Mouse (Mus musculus) liver, embryonic 14.5 days (tissue): ENCODE measurements around the gene Ppp1r17. TPM values are rescaled to one million over a fixed set of nuclear protein-coding genes. Genes with fewer than 3 reads are reported as not detected.

Experiments
- ATAC-seq: fragments of 200-750 bp; cut with Nextera tagmentation; 2 replicates; pipeline ENCODE4 v1.8.0; 2017; ENCODE audit warnings: moderate number of reproducible peaks, mild to moderate bottlenecking, moderate library complexity; ENCODE audit not compliant: insufficient read depth
- DNase-seq, 3 experiments: peaks; one replicate each; pipeline ENCODE4 v3.0.0-alpha.2; 2012 to 2013; ENCODE audit warnings: low read depth in 3 of 3, low spot score in 3 of 3
- H3K27ac ChIP-seq: fragments of 300-500 bp; sonication (generic); 2 replicates; pipeline ENCODE4 v1.5.1; 2014; ENCODE audit warnings: moderate library complexity, mild to moderate bottlenecking, control low read depth, inconsistent platforms
- H3K27me3 ChIP-seq: fragments of 300-500 bp; sonication (generic); 2 replicates; pipeline ENCODE4 v1.6.1; 2014; ENCODE audit warnings: mild to moderate bottlenecking, low read length, moderate library complexity; ENCODE audit not compliant: control insufficient read depth, insufficient read depth
- H3K36me3 ChIP-seq: fragments of 300-500 bp; sonication (generic); replicated peaks from 2 replicates; pipeline ENCODE4 v1.6.1; 2014; ENCODE audit warnings: low read depth; ENCODE audit not compliant: control insufficient read depth, insufficient read depth
- H3K4me1 ChIP-seq, 2 experiments: fragments of 200-500 bp in 1 of 2; fragments of 300-500 bp in 1 of 2; sonication (generic) in 1 of 2; replicated peaks; 2 replicates each; pipeline ENCODE4 v1.6.1; 2012 to 2014; ENCODE audit warnings: antibody characterized with exemption in 1 of 2, inconsistent platforms in 1 of 2, low read length in 1 of 2; ENCODE audit not compliant: control insufficient read depth in 2 of 2, insufficient read depth in 2 of 2
- H3K4me2 ChIP-seq: fragments of 300-500 bp; sonication (generic); 2 replicates; pipeline ENCODE4 v1.6.1; 2014; ENCODE audit warnings: low read depth, mild to moderate bottlenecking, control low read depth, moderate library complexity
- H3K4me3 ChIP-seq, 2 experiments: fragments of 200-500 bp in 1 of 2; fragments of 300-500 bp in 1 of 2; sonication (generic) in 1 of 2; 2 replicates each; pipeline ENCODE4 v1.5.1; 2012 to 2014; ENCODE audit warnings: low read depth in 2 of 2, low read length in 2 of 2, mild to moderate bottlenecking in 2 of 2, control low read depth in 1 of 2, inconsistent platforms in 1 of 2, moderate library complexity in 1 of 2; ENCODE audit not compliant: insufficient read depth in 1 of 2
- H3K9ac ChIP-seq: fragments of 300-500 bp; sonication (generic); replicated peaks from 2 replicates; pipeline ENCODE4 v1.6.1; 2014; ENCODE audit warnings: mild to moderate bottlenecking, control low read depth, moderate library complexity
- H3K9me3 ChIP-seq: fragments of 300-500 bp; sonication (generic); 2 replicates; pipeline ENCODE4 v1.6.1; 2016; ENCODE audit warnings: low read length, mixed read lengths; ENCODE audit not compliant: control insufficient read depth
- CTCF ChIP-seq: IDR thresholded peaks from 2 replicates; pipeline ENCODE4 v1.5.1; 2016; ENCODE audit warnings: antibody characterized with exemption, low read depth, control low read depth
- EP300 ChIP-seq: IDR thresholded peaks from 2 replicates; pipeline ENCODE4 v1.6.1; 2016; ENCODE audit warnings: antibody characterized with exemption, low read depth
- WGBS: fragments of 180-500 bp; shearing (Covaris S2); extraction: QIAGEN DNeasy Blood & Tissue Kit; methylation state at CpG from one replicate; pipeline ENCODE4 v1.1.7; 2014; ENCODE audit not compliant: insufficient replicate concordance; 5-methylcytosine and 5-hydroxymethylcytosine counted together
- polyA plus RNA-seq, 2 experiments: library from polyadenylated mRNA; depleted of rRNA in 1 of 2; stranded (reverse) in 1 of 2; unstranded in 1 of 2; fragments of >200 nt; fragmentation: Nextera tagmentation in 1 of 2; extraction: Ambion mirVana in 1 of 2; gene quantifications; 2 replicates each; pipeline versions ENCODE4 v1.2.1 to v1.2.3; 2012 to 2014

Gene Ppp1r17
- polyA plus RNA-seq, 2 experiments: not detected

- ATAC-seq (no peak), DNase-seq (no peak)
- Histone ChIP-seq H3K9ac (no peak overlapping the region), H3K36me3 (no peaks in the 10 kb centered on the region), H3K27ac (no peak overlapping the region), H3K9me3 (no peaks in the 10 kb centered on the region), H3K27me3 (no peaks in the 10 kb centered on the region), H3K4me3 (no peak overlapping the region), H3K4me1 (no peaks in the 10 kb centered on the region), H3K4me2 (no peak overlapping the region)
- TF ChIP-seq EP300: no peak
- TF ChIP-seq CTCF: no peak
- WGBS: 14% methylated on average over 2 of the region's 2 CpGs
Observed at GRCm38 (mm10) chr6:56019632-56020031, 2.3 kb downstream of the Ppp1r17 start.

DNA sequence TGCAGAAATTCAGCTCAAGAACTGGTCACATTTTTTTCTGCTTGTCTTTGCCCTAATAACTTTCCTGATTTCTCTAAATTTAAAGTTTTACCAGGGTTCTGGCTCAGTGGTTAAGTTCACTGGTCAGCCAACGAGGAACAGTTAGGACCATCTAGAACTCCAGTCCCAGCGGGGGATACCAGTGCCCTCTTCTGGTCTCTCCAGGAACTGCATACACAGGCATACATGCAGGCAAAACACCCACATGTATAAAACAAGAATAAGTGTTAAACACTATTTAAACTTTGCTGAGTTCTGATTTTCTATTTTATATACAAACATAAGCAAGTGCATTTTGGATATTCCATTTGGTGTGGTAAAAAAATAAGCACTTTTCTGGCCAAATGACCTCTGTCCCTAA lies 8.2 kb downstream of the Ppp1r17 start:
- Histone ChIP-seq H3K4me2 (no peak overlapping the region), H3K9ac (no peak overlapping the region), H3K4me3 (no peak overlapping the region), H3K4me1 (no peaks in the 10 kb centered on the region), H3K27me3 (no peaks in the 10 kb centered on the region), H3K27ac (no peak overlapping the region), H3K9me3 (no peaks in the 10 kb centered on the region), H3K36me3 (no peaks in the 10 kb centered on the region)
- TF ChIP-seq EP300 (no peak), CTCF (peak; percentile 47)
- ATAC-seq (no peak), DNase-seq (no peak)
- WGBS: 38% methylated on average over 2 of the region's 2 CpGs

- ATAC-seq (no peak), DNase-seq (no peak)
- H3K36me3 ChIP-seq: no peaks in the 10 kb centered on the region
- no peak overlapping the region for H3K27ac ChIP-seq
- H3K4me2 ChIP-seq: no peak overlapping the region
- no peak overlapping the region for H3K9ac ChIP-seq
- no peak for TF ChIP-seq CTCF
- TF ChIP-seq EP300: no peak
- H3K27me3 ChIP-seq: no peaks in the 10 kb centered on the region
- no peak overlapping the region for H3K4me3 ChIP-seq
- H3K9me3 ChIP-seq: no peaks in the 10 kb centered on the region
- 61% methylated on average over 6 of the region's 6 CpGs for WGBS
- no peaks in the 10 kb centered on the region for H3K4me1 ChIP-seq
Observed at GRCm38 (mm10) chr6:56027318-56027717, 10.0 kb downstream of the Ppp1r17 start.

DNA sequence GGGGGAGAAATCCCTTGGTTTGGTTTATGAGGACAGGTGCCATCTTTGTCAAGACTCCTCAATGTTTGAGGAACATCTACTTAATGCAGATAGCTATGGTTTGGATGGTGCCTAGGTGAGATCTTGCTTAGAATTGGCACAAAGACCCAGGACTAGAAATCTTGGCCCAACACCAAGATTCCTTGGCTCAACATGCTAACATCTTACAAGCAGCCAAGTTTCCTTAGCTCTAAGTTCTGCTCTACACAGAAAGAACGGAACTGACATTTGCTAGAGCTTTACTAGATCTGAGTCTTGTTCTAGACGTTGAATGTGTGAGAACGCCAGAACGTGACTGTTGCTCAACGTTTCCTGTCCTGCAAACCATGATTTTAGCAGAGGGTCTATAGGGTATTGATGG lies 10.7 kb downstream of the Ppp1r17 start:
- TF ChIP-seq CTCF (no peak), EP300 (no peak)
- H3K36me3 ChIP-seq: no peaks in the 10 kb centered on the region
- no peak overlapping the region for H3K4me2 ChIP-seq
- H3K4me1 ChIP-seq: no peaks in the 10 kb centered on the region
- ATAC-seq: no peak
- 54% methylated on average over 5 of the region's 5 CpGs for WGBS
- DNase-seq: no peak
- H3K27ac ChIP-seq: no peak overlapping the region
- no peaks in the 10 kb centered on the region for H3K27me3 ChIP-seq
- H3K4me3 ChIP-seq: no peak overlapping the region
- no peaks in the 10 kb centered on the region for H3K9me3 ChIP-seq
- H3K9ac ChIP-seq: no peak overlapping the region

- Histone ChIP-seq H3K27me3 (no peaks in the 10 kb centered on the region), H3K4me2 (no peak overlapping the region), H3K4me3 (no peak overlapping the region), H3K36me3 (no peaks in the 10 kb centered on the region), H3K9ac (no peak overlapping the region), H3K4me1 (no peaks in the 10 kb centered on the region), H3K27ac (no peak overlapping the region), H3K9me3 (no peaks in the 10 kb centered on the region)
- 57% methylated on average over 5 of the region's 5 CpGs for WGBS
- no peak for DNase-seq
- TF ChIP-seq EP300 (no peak), CTCF (no peak)
- ATAC-seq: no peak
Observed at GRCm38 (mm10) chr6:56029986-56030385, 12.7 kb downstream of the Ppp1r17 start.

GRCm38 (mm10) chr6:56032231-56032630 lies 14.9 kb downstream of the Ppp1r17 start:
- Histone ChIP-seq H3K27ac (no peak overlapping the region), H3K27me3 (no peaks in the 10 kb centered on the region), H3K36me3 (no peaks in the 10 kb centered on the region), H3K4me2 (no peak overlapping the region), H3K9me3 (no peaks in the 10 kb centered on the region), H3K9ac (no peak overlapping the region), H3K4me3 (no peak overlapping the region), H3K4me1 (no peaks in the 10 kb centered on the region)
- ATAC-seq: no peak
- no peak for TF ChIP-seq CTCF
- TF ChIP-seq EP300: no peak
- 40% methylated on average over 2 of the region's 2 CpGs for WGBS
- DNase-seq: no peak
